Mouse (Mus musculus) forebrain, embryonic 16.5 days (tissue): ENCODE measurements at regions not wholly inside any gene's neighbourhood (a gene's known extent, or its start where the extent isn't known, plus 50 kb on each side); places are given as distances from the start of the nearest gene placed in this dataset.

Source experiments
- ATAC-seq: fragments of 200-750 bp; cut with Nextera tagmentation; 2 replicates; pipeline ENCODE4 v1.8.0; 2017; ENCODE audit warnings: mild to moderate bottlenecking, moderate library complexity
- H3K27ac ChIP-seq: fragments of 300-500 bp; sonication (generic); 2 replicates; pipeline ENCODE4 v1.5.1; 2014; ENCODE audit warnings: low read length, control low read depth
- H3K27me3 ChIP-seq: fragments of 300-500 bp; sonication (generic); replicated peaks from 2 replicates; pipeline ENCODE4 v1.6.1; 2014; ENCODE audit warnings: low read length; ENCODE audit not compliant: control insufficient read depth, insufficient read depth
- H3K36me3 ChIP-seq: fragments of 300-500 bp; sonication (generic); 2 replicates; pipeline ENCODE4 v1.6.1; 2014; ENCODE audit not compliant: control insufficient read depth, insufficient read depth
- H3K4me1 ChIP-seq: fragments of 300-500 bp; sonication (generic); replicated peaks from 2 replicates; pipeline ENCODE4 v1.6.1; 2014; ENCODE audit warnings: low read length; ENCODE audit not compliant: control insufficient read depth, insufficient read depth
- H3K4me2 ChIP-seq: fragments of 300-500 bp; sonication (generic); 2 replicates; pipeline ENCODE4 v1.6.1; 2014; ENCODE audit warnings: mild to moderate bottlenecking, low read length, control low read depth
- H3K4me3 ChIP-seq: fragments of 300-500 bp; sonication (generic); replicated peaks from 2 replicates; pipeline ENCODE4 v1.5.1; 2014; ENCODE audit warnings: mild to moderate bottlenecking, low read length, control low read depth
- H3K9ac ChIP-seq: fragments of 300-500 bp; sonication (generic); replicated peaks from 2 replicates; pipeline ENCODE4 v1.6.1; 2014; ENCODE audit warnings: low read depth, low read length, control low read depth
- H3K9me3 ChIP-seq: fragments of 300-500 bp; sonication (generic); 2 replicates; pipeline ENCODE4 v1.6.1; 2016; ENCODE audit warnings: low read length; ENCODE audit not compliant: control insufficient read depth
- WGBS: fragments of 180-500 bp; shearing (Covaris S2); extraction: QIAGEN DNeasy Blood & Tissue Kit; methylation state at CpG from one replicate; pipeline ENCODE4 v1.1.7; 2014; 5-methylcytosine and 5-hydroxymethylcytosine counted together

DNA sequence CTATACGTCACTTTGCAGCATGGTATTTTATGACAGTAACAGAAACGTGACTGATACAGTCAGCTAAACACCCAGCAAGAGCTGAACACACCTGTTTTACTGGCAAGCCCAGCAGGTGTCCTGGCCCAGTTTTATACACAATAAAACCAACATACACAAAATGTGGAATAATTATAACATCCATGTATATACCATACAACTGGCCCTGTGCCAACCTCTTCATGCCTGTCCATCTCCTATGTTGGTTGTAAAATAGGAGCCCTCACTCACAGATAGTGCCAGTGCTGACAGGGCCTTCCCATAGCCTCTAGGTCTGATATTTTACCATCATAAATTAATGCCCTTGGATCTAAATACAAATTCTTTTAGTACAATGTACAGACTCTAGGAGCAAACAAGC is 68.6 kb upstream of the Lmcd1 start:
- Histone ChIP-seq H3K9me3 (no peaks in the 10 kb centered on the region), H3K9ac (no peak overlapping the region), H3K4me1 (no peaks in the 10 kb centered on the region), H3K4me3 (no peak overlapping the region), H3K4me2 (no peak overlapping the region), H3K36me3 (no peaks in the 10 kb centered on the region), H3K27ac (no peak overlapping the region), H3K27me3 (no peaks in the 10 kb centered on the region)
- no peak for ATAC-seq
- WGBS = 82% methylated on average over 2 of the region's 2 CpGs

DNA sequence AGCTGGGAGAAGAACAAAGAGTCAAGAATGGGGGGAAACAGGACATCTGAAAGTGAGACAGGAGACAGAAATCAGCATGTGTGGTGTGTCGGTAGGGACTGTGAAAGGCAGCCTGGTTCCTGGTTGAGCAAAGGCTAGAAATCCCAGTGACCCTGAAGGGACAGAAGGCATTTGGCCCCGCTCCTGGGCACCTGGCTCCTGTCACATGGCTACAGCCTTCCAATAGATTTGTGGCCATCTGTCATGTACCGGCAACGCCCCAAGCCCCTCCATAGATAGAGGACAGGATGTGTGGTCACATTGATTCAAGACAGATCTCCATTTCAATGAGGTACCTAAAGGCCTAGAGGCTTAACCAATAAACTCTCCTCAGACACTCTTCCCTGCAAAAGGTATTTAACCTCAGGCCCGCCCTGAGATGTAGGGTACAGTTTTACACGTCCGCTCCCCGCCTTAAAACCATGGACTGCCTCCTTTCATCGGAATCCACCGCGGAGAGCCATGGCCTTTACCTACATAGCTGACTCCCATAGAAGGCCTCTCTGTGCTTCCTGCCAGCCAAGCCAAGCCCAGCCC is 68.0 kb upstream of the Lmcd1 start:
- H3K9ac ChIP-seq = no peak overlapping the region
- H3K36me3 ChIP-seq = no peaks in the 10 kb centered on the region
- no peak for ATAC-seq
- H3K4me2 ChIP-seq = no peak overlapping the region
- no peaks in the 10 kb centered on the region for H3K9me3 ChIP-seq
- H3K4me1 ChIP-seq = peaks cover 3% of the 10 kb centered on the region
- H3K27me3 ChIP-seq = no peaks in the 10 kb centered on the region
- H3K27ac ChIP-seq = no peak overlapping the region
- WGBS = 90% methylated on average over 11 of the region's 11 CpGs
- no peak overlapping the region for H3K4me3 ChIP-seq

DNA sequence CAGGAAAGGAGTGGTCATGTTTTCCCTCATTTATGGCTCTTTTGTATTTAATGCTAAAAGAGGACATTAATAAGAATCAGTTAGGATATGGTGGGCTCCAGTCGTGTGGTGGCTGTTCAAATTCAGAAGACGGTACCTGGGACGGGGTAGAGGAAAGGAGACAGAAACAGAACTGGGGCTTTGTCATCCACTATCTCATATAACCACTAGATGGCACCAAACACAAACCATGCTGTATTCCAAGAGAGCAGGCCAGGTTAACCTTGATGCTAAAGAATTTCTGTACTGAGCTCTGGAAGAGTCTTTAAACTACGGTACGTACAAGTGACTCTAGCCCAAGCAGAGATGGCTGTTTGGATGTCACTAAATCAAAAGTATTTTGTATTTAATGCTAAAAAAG is 66.3 kb upstream of the Lmcd1 start:
- no peak overlapping the region for H3K9ac ChIP-seq
- H3K27ac ChIP-seq = no peak overlapping the region
- H3K9me3 ChIP-seq = no peaks in the 10 kb centered on the region
- peaks cover 5% of the 10 kb centered on the region for H3K4me1 ChIP-seq
- no peaks in the 10 kb centered on the region for H3K36me3 ChIP-seq
- H3K4me3 ChIP-seq = no peak overlapping the region
- 39% methylated on average over 5 of the region's 5 CpGs for WGBS
- peak; percentile 61 for ATAC-seq
- H3K27me3 ChIP-seq = no peaks in the 10 kb centered on the region
- no peak overlapping the region for H3K4me2 ChIP-seq

DNA sequence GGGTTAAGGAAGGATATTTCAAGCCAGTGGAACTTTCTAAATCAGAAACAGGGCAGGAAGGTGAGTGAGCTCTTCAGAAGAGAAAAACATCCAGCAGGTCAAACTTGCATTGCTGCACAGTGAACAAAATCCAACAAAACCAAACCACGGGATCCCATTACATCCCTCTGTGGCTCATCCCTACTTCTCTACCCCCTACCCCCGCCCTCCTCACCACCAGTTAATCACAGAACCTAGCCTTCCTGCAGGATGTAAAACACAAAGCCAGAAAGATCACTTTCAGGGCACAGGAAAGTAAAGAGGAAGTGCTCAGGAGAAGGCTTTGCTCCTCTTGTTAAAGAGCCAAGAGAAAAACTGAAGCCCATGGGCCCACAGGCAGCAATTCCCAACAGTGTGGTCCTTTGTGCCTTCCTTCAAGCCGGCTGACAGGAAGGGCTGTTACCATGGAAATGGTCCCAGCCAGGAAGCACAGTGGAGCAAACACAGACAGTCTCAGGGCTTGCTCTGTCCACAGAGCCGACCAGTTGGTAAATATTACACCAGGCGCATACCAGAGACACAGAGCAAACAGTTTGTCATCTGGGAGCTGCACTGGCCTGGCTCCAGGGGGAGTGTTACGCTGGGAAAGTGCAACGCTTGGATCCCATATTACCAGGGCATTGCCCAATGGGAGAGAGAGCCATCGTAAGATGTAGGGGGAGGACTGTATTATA is 63.2 kb upstream of the Lmcd1 start:
- Histone ChIP-seq H3K4me1 (peaks cover 5% of the 10 kb centered on the region), H3K9ac (no peak overlapping the region), H3K9me3 (no peaks in the 10 kb centered on the region), H3K36me3 (no peaks in the 10 kb centered on the region), H3K4me2 (no peak overlapping the region), H3K27ac (peak overlapping the region; percentile 10), H3K27me3 (no peaks in the 10 kb centered on the region), H3K4me3 (no peak overlapping the region)
- whole genome bisulfite sequencing = 25% methylated on average over 8 of the region's 8 CpGs
- peak; percentile 90 for ATAC-seq

DNA sequence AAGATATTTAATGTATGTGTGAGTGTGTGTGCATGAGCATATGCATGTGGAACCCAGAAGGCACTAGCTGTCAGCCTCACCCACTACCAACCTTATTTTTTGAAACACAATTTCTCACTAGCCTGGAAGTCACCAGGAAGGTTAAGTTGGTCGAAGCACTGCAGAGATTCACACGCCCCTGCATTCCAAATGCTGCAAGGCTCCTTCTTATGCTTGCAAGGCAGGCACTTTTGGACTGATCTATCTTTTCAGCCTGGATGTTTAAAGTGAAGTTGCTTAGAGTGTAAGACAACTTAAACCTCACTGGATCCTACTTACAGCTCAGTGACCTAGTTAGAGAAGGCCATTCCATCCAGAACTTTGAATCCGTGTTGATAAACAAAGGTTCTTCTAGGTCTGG is 56.7 kb upstream of the Lmcd1 start:
- ATAC-seq = no peak
- no peaks in the 10 kb centered on the region for H3K9me3 ChIP-seq
- H3K27me3 ChIP-seq = no peaks in the 10 kb centered on the region
- no peak overlapping the region for H3K9ac ChIP-seq
- 91% methylated on average over 3 of the region's 3 CpGs for WGBS
- no peak overlapping the region for H3K4me3 ChIP-seq
- H3K4me1 ChIP-seq = no peaks in the 10 kb centered on the region
- no peaks in the 10 kb centered on the region for H3K36me3 ChIP-seq
- H3K27ac ChIP-seq = no peak overlapping the region
- no peak overlapping the region for H3K4me2 ChIP-seq

DNA sequence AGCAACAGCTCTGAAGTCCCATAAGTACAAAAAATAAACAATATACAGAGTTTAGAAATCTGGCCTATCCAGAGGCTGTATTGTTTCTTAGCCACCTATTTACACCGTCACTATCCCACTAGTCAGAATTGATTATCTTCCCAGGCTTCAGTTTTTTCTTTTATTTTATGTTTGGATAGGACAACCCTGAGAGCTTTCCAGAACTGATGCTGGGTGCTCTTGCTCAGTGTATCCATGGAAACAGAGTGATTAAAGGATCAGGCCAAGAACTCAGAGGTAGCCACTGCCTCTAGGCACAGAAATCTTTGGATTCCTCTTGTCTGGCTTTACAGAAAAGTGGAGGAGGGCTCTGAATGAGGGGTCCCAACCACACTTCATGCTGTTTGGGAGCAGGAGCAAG is 55.3 kb upstream of the Lmcd1 start:
- Histone ChIP-seq H3K27ac (no peak overlapping the region), H3K4me2 (no peak overlapping the region), H3K9me3 (no peaks in the 10 kb centered on the region), H3K27me3 (no peaks in the 10 kb centered on the region), H3K36me3 (no peaks in the 10 kb centered on the region), H3K4me1 (no peaks in the 10 kb centered on the region), H3K4me3 (no peak overlapping the region), H3K9ac (no peak overlapping the region)
- peak; percentile 52; the same call in 1 of the 2 replicates for ATAC-seq
- WGBS = 45% methylated on average over 1 of the region's 1 CpGs

DNA sequence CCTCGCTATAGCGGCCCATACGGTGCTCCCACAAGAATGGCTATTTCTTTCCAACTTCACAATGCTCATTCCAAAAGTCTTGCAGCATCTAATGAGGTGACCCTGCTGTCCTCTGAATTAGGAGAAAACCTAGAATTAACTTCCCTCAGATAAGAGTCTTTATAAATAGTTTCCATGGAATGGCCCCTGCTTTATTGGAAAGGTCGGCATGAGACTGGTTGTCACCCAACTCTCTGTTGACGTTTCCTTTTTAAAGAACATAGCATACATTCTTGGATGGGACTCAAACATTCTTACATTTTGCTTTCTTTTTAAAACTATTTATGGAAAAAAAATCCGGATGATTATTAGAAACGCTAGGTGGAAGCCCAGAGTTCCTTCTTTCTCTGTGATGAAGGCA is 53.9 kb upstream of the Lmcd1 start:
- Histone ChIP-seq H3K27me3 (no peaks in the 10 kb centered on the region), H3K4me1 (no peaks in the 10 kb centered on the region), H3K4me3 (no peak overlapping the region), H3K9ac (no peak overlapping the region), H3K4me2 (no peak overlapping the region), H3K36me3 (no peaks in the 10 kb centered on the region), H3K9me3 (no peaks in the 10 kb centered on the region), H3K27ac (no peak overlapping the region)
- whole genome bisulfite sequencing = 92% methylated on average over 7 of the region's 7 CpGs
- ATAC-seq = no peak

DNA sequence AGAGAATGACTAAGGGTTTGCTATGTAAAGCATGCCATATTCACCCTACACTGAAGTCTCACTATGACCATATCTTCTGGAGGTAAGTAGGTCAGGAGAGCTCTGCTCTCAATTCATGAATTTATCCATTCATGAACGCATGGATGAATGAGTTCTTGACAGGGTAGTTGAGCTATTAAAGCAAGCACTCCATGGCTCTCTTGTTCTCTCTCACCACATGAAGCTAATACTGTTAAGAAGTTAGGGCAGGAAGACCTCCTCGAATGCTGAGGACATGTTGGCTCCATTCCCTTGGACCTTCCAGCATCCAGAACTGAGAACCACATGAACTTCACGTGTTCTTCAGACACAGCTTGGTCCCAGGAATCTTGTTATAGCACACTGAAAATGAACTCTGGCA is 53.4 kb upstream of the Lmcd1 start:
- H3K27ac ChIP-seq = no peak overlapping the region
- no peaks in the 10 kb centered on the region for H3K4me1 ChIP-seq
- no peaks in the 10 kb centered on the region for H3K9me3 ChIP-seq
- 84% methylated on average over 3 of the region's 3 CpGs for WGBS
- no peaks in the 10 kb centered on the region for H3K27me3 ChIP-seq
- ATAC-seq = no peak
- no peaks in the 10 kb centered on the region for H3K36me3 ChIP-seq
- H3K9ac ChIP-seq = no peak overlapping the region
- H3K4me3 ChIP-seq = no peak overlapping the region
- H3K4me2 ChIP-seq = no peak overlapping the region

DNA sequence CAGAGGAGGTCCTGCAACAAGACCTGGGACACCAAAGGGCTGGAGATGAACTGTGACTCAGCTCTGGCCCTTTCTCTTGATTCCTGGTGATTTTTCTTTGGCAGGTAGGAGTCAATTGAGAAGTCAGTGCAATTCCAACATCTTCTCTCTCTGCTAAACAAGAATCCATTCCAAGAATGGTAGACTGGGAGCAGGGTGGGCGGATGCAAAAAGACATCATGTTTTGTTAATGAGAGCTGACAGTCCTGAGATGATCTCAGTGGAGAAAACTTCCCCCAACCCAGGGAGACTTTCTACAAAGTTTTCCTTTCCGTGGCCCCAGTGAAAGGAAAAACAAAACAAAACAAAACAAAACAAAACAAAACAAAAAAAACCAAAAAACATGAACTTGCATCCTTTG is 52.2 kb upstream of the Lmcd1 start:
- H3K4me1 ChIP-seq = no peaks in the 10 kb centered on the region
- H3K36me3 ChIP-seq = no peaks in the 10 kb centered on the region
- no peak overlapping the region for H3K4me3 ChIP-seq
- H3K4me2 ChIP-seq = no peak overlapping the region
- H3K27ac ChIP-seq = no peak overlapping the region
- H3K9me3 ChIP-seq = no peaks in the 10 kb centered on the region
- no peak overlapping the region for H3K9ac ChIP-seq
- WGBS = 78% methylated on average over 2 of the region's 2 CpGs
- no peak for ATAC-seq
- no peaks in the 10 kb centered on the region for H3K27me3 ChIP-seq

DNA sequence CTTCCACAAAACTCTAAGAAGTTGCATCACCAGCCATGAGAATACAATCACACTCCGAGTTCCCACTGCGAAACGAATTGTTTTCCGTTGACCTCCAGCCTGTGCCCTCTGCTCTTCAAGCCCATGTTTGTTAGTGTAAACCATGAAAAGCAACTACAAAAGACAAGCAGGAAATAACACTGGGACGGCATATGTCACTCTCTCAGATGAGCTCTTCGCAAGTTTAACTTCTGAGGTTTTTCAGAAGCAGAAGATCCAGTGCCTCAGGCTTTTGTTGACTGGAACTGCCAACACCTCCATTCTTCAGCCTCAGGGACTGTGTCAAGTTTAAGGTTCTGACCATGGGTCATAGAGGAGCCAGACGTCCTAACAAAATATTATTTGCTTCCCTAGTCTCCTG is 50.2 kb upstream of the Lmcd1 start:
- no peaks in the 10 kb centered on the region for H3K27me3 ChIP-seq
- WGBS = 88% methylated on average over 7 of the region's 7 CpGs
- no peak overlapping the region for H3K9ac ChIP-seq
- no peak overlapping the region for H3K4me2 ChIP-seq
- no peak for ATAC-seq
- H3K36me3 ChIP-seq = no peaks in the 10 kb centered on the region
- no peak overlapping the region for H3K4me3 ChIP-seq
- H3K9me3 ChIP-seq = no peaks in the 10 kb centered on the region
- no peak overlapping the region for H3K27ac ChIP-seq
- no peaks in the 10 kb centered on the region for H3K4me1 ChIP-seq
